Mouse (Mus musculus) limb, embryonic 12.5 days (tissue): ENCODE data around the gene Prkar2b. TPM values are rescaled to one million over a fixed set of nuclear protein-coding genes. Genes with fewer than 3 reads are reported as not detected.
A peak's percentile ranks its signal among the peaks of the same experiment; 100 is the strongest.

ENCODE experiments used
- ATAC-seq: fragments of 200-750 bp; cut with Nextera tagmentation; 2 replicates; pipeline ENCODE4 v1.8.0; 2017; ENCODE audit warnings: low read depth, moderate TSS enrichment; ENCODE audit not compliant: insufficient number of reproducible peaks, insufficient read depth, low FRiP score, low TSS enrichment
- H3K27ac ChIP-seq: fragments of 300-500 bp; sonication (generic); 2 replicates; pipeline ENCODE4 v1.5.1; 2016; ENCODE audit warnings: mild to moderate bottlenecking, moderate library complexity
- H3K27me3 ChIP-seq: fragments of 300-500 bp; sonication (generic); 2 replicates; pipeline ENCODE4 v1.6.1; 2016; ENCODE audit warnings: mild to moderate bottlenecking, moderate library complexity
- H3K36me3 ChIP-seq: fragments of 300-500 bp; sonication (generic); 2 replicates; pipeline ENCODE4 v1.6.1; 2016; ENCODE audit warnings: mild to moderate bottlenecking, moderate library complexity
- H3K4me1 ChIP-seq: fragments of 300-500 bp; sonication (generic); replicated peaks from 2 replicates; pipeline ENCODE4 v1.6.1; 2016
- H3K4me2 ChIP-seq: fragments of 300-500 bp; sonication (generic); 2 replicates; pipeline ENCODE4 v1.6.1; 2016; ENCODE audit warnings: mild to moderate bottlenecking, moderate library complexity
- H3K4me3 ChIP-seq: fragments of 300-500 bp; sonication (generic); replicated peaks from 2 replicates; pipeline ENCODE4 v1.5.1; 2016; ENCODE audit warnings: mild to moderate bottlenecking
- H3K9ac ChIP-seq: fragments of 300-500 bp; sonication (generic); replicated peaks from 2 replicates; pipeline ENCODE4 v1.6.1; 2016; ENCODE audit warnings: mild to moderate bottlenecking, moderate library complexity
- H3K9me3 ChIP-seq: fragments of 300-500 bp; sonication (generic); 2 replicates; pipeline ENCODE4 v1.6.1; 2016; ENCODE audit warnings: mild to moderate bottlenecking, moderate library complexity
- WGBS: fragments of 180-500 bp; shearing (Covaris S2); methylation state at CpG from one replicate; pipeline ENCODE4 v1.1.7; 2016; 5-methylcytosine and 5-hydroxymethylcytosine counted together
- polyA plus RNA-seq: library from polyadenylated mRNA; unstranded; fragments of >200 nt; fragmentation: Nextera tagmentation; extraction: Ambion mirVana; gene quantifications from 2 replicates; pipeline ENCODE4 v1.2.1, GENCODE M21; 2016

Gene Prkar2b
- polyA plus RNA-seq, 1 experiment from 2014 or later: 32.1 TPM

- no peaks in the 10 kb centered on the region for H3K27me3 ChIP-seq
- no peaks in the 10 kb centered on the region for H3K9me3 ChIP-seq
- H3K4me1 ChIP-seq: peaks cover 7% of the 10 kb centered on the region; the same call in 1 of the 2 replicates
These were observed 140.4 kb downstream of the Prkar2b start for GRCm38 (mm10) chr12:31920464-31921405.

GRCm38 (mm10) chr12:31917245-31917644 is 143.9 kb downstream of the Prkar2b start:
- Histone ChIP-seq H3K27ac (no peak overlapping the region), H3K4me1 (no peaks in the 10 kb centered on the region), H3K9me3 (no peaks in the 10 kb centered on the region), H3K27me3 (no peaks in the 10 kb centered on the region), H3K4me3 (no peak overlapping the region), H3K36me3 (peaks cover 26% of the 10 kb centered on the region), H3K4me2 (no peak overlapping the region), H3K9ac (no peak overlapping the region)
- 80% methylated on average over 5 of the region's 5 CpGs for WGBS
- ATAC-seq: peak; percentile 56; the same call in 1 of the 2 replicates

More at GRCm38 (mm10) chr12:31920464-31921405, 140.4 kb downstream of the Prkar2b start:
- Histone ChIP-seq H3K36me3 (peaks cover 51% of the 10 kb centered on the region), H3K9ac (no peak overlapping the region), H3K27ac (no peak overlapping the region), H3K4me2 (no peak overlapping the region), H3K4me3 (no peak overlapping the region)
- WGBS: 87% methylated on average over 18 of the region's 18 CpGs
- ATAC-seq: no peak

GRCm38 (mm10) chr12:31916691-31917090 is 144.4 kb downstream of the Prkar2b start:
- 94% methylated on average over 5 of the region's 5 CpGs for WGBS
- no peak for ATAC-seq

GRCm38 (mm10) chr12:31913614-31914013 is 147.5 kb downstream of the Prkar2b start:
- Histone ChIP-seq H3K4me3 (no peak overlapping the region), H3K36me3 (peaks cover 7% of the 10 kb centered on the region; the same call in 1 of the 2 replicates), H3K9ac (no peak overlapping the region), H3K27ac (no peak overlapping the region), H3K9me3 (no peaks in the 10 kb centered on the region), H3K4me1 (no peaks in the 10 kb centered on the region), H3K27me3 (no peaks in the 10 kb centered on the region), H3K4me2 (no peak overlapping the region)
- 72% methylated on average over 4 of the region's 4 CpGs for WGBS
- ATAC-seq: no peak

More at GRCm38 (mm10) chr12:31916691-31917090, 144.4 kb downstream of the Prkar2b start:
- H3K4me1 ChIP-seq: no peaks in the 10 kb centered on the region
- H3K9ac ChIP-seq: no peak overlapping the region
- no peak overlapping the region for H3K4me2 ChIP-seq
- H3K9me3 ChIP-seq: no peaks in the 10 kb centered on the region
- H3K27me3 ChIP-seq: no peaks in the 10 kb centered on the region
- H3K27ac ChIP-seq: no peak overlapping the region
- H3K4me3 ChIP-seq: no peak overlapping the region
- peaks cover 26% of the 10 kb centered on the region for H3K36me3 ChIP-seq

- WGBS: 85% methylated on average over 6 of the region's 6 CpGs
- Histone ChIP-seq H3K4me3 (no peak overlapping the region), H3K27me3 (no peaks in the 10 kb centered on the region), H3K9ac (no peak overlapping the region), H3K36me3 (0 out of 2 replicates have a peak, but pooled peaks cover 3% of the 10 kb centered on the region), H3K9me3 (no peaks in the 10 kb centered on the region), H3K4me2 (no peak overlapping the region), H3K27ac (no peak overlapping the region), H3K4me1 (no peaks in the 10 kb centered on the region)
- no peak for ATAC-seq
These were observed 148.0 kb downstream of the Prkar2b start for GRCm38 (mm10) chr12:31912966-31913551.

Other genes starting within 250 kb of the Prkar2b start
- 133 and 134 TPM in 2 replicates for gene Hbp1, start 110.8 kb downstream of the Prkar2b start, polyA plus RNA-seq
- 1.3 and 1.7 TPM in 2 replicates for gene Pik3cg, start 147.4 kb upstream of the Prkar2b start, polyA plus RNA-seq